17 mouse cellular contexts compared by ENCODE assay signal in the genomic region with DNA sequence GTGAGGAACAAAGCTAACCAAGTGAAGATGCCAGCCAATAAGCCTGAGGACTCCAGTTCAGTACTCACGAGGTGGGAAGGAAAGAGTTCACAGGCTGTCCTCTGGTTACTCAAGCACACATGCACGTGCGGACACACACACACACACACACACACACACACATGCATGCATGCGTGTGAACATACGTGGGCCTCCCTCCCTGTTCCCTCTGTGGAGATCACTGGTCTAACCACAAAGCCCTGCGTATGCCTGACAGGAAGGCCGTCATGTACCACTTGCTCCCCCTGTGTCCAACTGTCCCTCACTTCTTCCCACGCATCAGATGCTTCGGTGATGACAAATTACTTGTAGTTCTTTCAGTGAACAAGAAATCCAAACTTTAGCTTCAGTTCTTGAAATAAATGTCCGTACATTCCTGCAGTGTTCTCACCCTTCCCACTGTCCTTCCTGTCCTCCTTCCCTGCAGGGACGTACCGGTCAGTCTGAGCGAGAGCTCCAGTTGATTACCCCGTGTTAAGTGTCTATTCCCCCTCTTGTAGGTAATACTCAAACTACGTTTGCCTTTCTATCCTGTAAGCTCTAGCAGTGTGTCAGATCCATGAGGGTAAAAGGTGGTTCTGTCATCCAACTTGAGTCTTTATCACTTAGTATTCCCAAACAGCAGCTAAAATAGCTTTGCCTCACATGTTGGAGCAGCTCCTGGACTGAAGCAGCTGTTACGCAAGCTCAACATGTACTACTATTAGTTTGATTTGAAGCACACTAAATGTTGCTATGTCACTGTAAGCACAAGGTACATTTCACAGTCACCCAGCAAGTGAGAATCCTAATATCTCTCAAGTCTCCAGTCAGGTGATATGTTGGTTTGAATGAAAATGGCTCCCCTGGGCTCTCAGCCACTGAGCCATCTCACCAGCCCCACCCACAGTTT. TPM values are rescaled to one million over a fixed set of nuclear protein-coding genes. Genes with fewer than 3 reads are reported as not detected.
DNase-seq lines count a peak whose midpoint lies in the region; TF ChIP-seq lines count a peak whose summit lies in the region.
"Had no signal": no experiment of that assay in that cellular context is flagged by ENCODE, and none has a peak within 500 bp of the region (broad histone marks: within the 10 kb centered on the region; RNA-seq: fewer than 3 reads in every experiment).

No protein-coding gene starts in this region.

- peak; percentile 94 for DNase-seq in heart, adult 11 months
- DNase-seq in heart, postnatal 14 days, result no peak
- peak in 1 of 2 experiments; percentile 42 for DNase-seq in left cerebral cortex, adult 2 months (ENCODE audit: extremely low spot score in 1 of 2, low spot score in 2 of 2)
- DNase-seq in left cerebral cortex, postnatal 4 days, result no peak
- DNase-seq in adipocyte (ENCODE audit: low spot score), result peak; percentile 30
- peak; percentile 45 to 75 for DNase-seq in left cerebral cortex, postnatal 25 days (ENCODE audit: low spot score in 2 of 2)
- no peak for DNase-seq in adrenal gland, adult 8-10 months
- no peak for DNase-seq in yolk sac, embryonic 10.5 days (ENCODE audit: low spot score)
- DNase-seq: adrenal gland, adult 2 months; B cell, adult 2 months; cerebellum, adult 9-11 months; embryo, embryonic 11 days; gastrocnemius, postnatal 25 days; lung, postnatal 14 days had no signal

- intact Hi-C loops in heart, postnatal 14 days (cut with DNase I), result no loop called here
- intact Hi-C loops in left cerebral cortex, adult 2 months (cut with DNase I), result loop anchor here (5.0 kb wide), 1 partner anchor 876 kb away; no protein-coding TSS in a partner anchor
- intact Hi-C loops in left cerebral cortex, postnatal 4 days (cut with DNase I), result no loop called here
- intact Hi-C loops in left cerebral cortex, postnatal 25 days (cut with DNase I), result loop anchor here (5.0 kb wide), 1 partner anchor 216 kb away; no protein-coding TSS in a partner anchor

- H3K4me3 ChIP-seq in left cerebral cortex, adult 2 months, result no peak overlapping the region
- H3K4me3 ChIP-seq: hindbrain, embryonic 10.5 days; kidney, embryonic 15.5 days; liver, embryonic 15.5 days had no signal

- no peak for TF ChIP-seq CTCF in left cerebral cortex, adult 2 months (IDR thresholded peaks at IDR 0.05)

- H3K27ac ChIP-seq in left cerebral cortex, adult 2 months, result peak overlapping the region; percentile 68
- H3K27ac ChIP-seq: hindbrain, embryonic 10.5 days; kidney, embryonic 15.5 days; liver, embryonic 15.5 days had no signal

RNA-seq across cellular contexts. Expression of gene Dtnbp1, which starts 53.4 kb away (rescaled TPM):
- total RNA-seq in heart, postnatal 14 days (2021), result 10 to 100 TPM; 60.5 to 70.5 TPM
- total RNA-seq in left cerebral cortex, adult 2 months (2021), result 10 to 100 TPM; 90.1 to 93.8 TPM
- total RNA-seq in left cerebral cortex, postnatal 4 days (2021), result 10 to 100 TPM; 73.2 to 80.5 TPM
- total RNA-seq in left cerebral cortex, postnatal 25 days (2021), result 10 to 100 TPM; 82.4 to 89.3 TPM
- 10 to 100 TPM; 36.0 to 41.1 (median 39.5) TPM for total RNA-seq in adrenal gland, adult 8-10 months (2022)

Comparison
In these comparisons a context has a peak if more than half of its experiments do, and no peak if none do; other contexts are left out.
1. DNase-seq: peak in heart, adult 11 months (single experiment), adipocyte (single experiment) and left cerebral cortex, postnatal 25 days (2 of 2); none in heart, postnatal 14 days (0 of 2), left cerebral cortex, postnatal 4 days (single experiment), adrenal gland, adult 8-10 months (single experiment) and yolk sac, embryonic 10.5 days (single experiment).
2. intact Hi-C loops: an anchor here in left cerebral cortex, adult 2 months (5.0 kb wide) and left cerebral cortex, postnatal 25 days (5.0 kb wide); none called in heart, postnatal 14 days and left cerebral cortex, postnatal 4 days.